Mouse (Mus musculus): ENCODE results near the gene Usp38. TPM values are rescaled to one million over a fixed set of nuclear protein-coding genes. Genes with fewer than 3 reads are reported as not detected.

Usp38 gene
- total RNA-seq, 2 experiments from 2014 or later: 25.3 to 25.4 TPM

- DNase-seq: no peak
Measured at GRCm38 (mm10) chr8:80961937-80962591, 52.7 kb downstream of the Usp38 start.

GRCm38 (mm10) chr8:80961070-80961609, 53.6 kb downstream of the Usp38 start:
- no peak for DNase-seq

GRCm38 (mm10) chr8:80959588-80960268, 55.0 kb downstream of the Usp38 start:
- no peak for DNase-seq

- DNase-seq: no peak
Measured at GRCm38 (mm10) chr8:80957776-80958175, 57.0 kb downstream of the Usp38 start.

GRCm38 (mm10) chr8:80952973-80953372, 61.8 kb downstream of the Usp38 start:
- DNase-seq: no peak

GRCm38 (mm10) chr8:80952235-80952915, 62.4 kb downstream of the Usp38 start:
- DNase-seq: no peak

GRCm38 (mm10) chr8:80948405-80949183, 66.1 kb downstream of the Usp38 start:
- DNase-seq: no peak

- DNase-seq: no peak
Measured at GRCm38 (mm10) chr8:80943742-80944141, 71.0 kb downstream of the Usp38 start.

GRCm38 (mm10) chr8:80941621-80942020, 73.1 kb downstream of the Usp38 start:
- DNase-seq: no peak

GRCm38 (mm10) chr8:80937814-80938650, 76.7 kb downstream of the Usp38 start:
- DNase-seq: no peak

Other genes with a start within 250 kb of the Usp38 start
- 10 to 100 TPM; 17.7 to 18.5 TPM for gene Gab1, start 134.4 kb downstream of the Usp38 start, total RNA-seq (2021)

All from layer of hippocampus, postnatal 36 days (tissue).